Mouse (Mus musculus) ovary, postnatal 14 days (tissue): ENCODE results near the gene Prph.

Experiments used
- DNase-seq: peaks from one replicate; pipeline ENCODE4 v3.0.0; 2022; ENCODE audit warnings: low spot score

Gene Prph

GRCm38 (mm10) chr15:99055040-99055439 lies at the start of gene Prph:
Prph (plus strand) TSS chr15:99055174.
- no peak for DNase-seq

- no peak for DNase-seq
Measured at GRCm38 (mm10) chr15:99008801-99009241, 46.2 kb upstream of the Prph start.

- no peak for DNase-seq
Measured at GRCm38 (mm10) chr15:99010896-99011295, 44.1 kb upstream of the Prph start.

- DNase-seq = no peak
Measured at GRCm38 (mm10) chr15:99011946-99012345, 43.0 kb upstream of the Prph start.

GRCm38 (mm10) chr15:99014496-99015030 lies 40.4 kb upstream of the Prph start:
- DNase-seq = no peak

GRCm38 (mm10) chr15:99017355-99017761 lies 37.6 kb upstream of the Prph start:
- no peak for DNase-seq

- no peak for DNase-seq
Measured at GRCm38 (mm10) chr15:99017986-99018385, 37.0 kb upstream of the Prph start.

- DNase-seq = no peak
Measured at GRCm38 (mm10) chr15:99018630-99019029, 36.3 kb upstream of the Prph start.

GRCm38 (mm10) chr15:99019436-99019835 lies 35.5 kb upstream of the Prph start:
- DNase-seq = no peak

GRCm38 (mm10) chr15:99020171-99020570 lies 34.8 kb upstream of the Prph start:
- DNase-seq = no peak

GRCm38 (mm10) chr15:99021255-99021654 lies 33.7 kb upstream of the Prph start:
- no peak for DNase-seq

- DNase-seq = peak; percentile 83
Measured at GRCm38 (mm10) chr15:99024668-99025314, 30.2 kb upstream of the Prph start.

- DNase-seq = no peak
Measured at GRCm38 (mm10) chr15:99025414-99025813, 29.6 kb upstream of the Prph start.

- no peak for DNase-seq
Measured at GRCm38 (mm10) chr15:99026259-99026658, 28.7 kb upstream of the Prph start.

- DNase-seq = no peak
Measured at GRCm38 (mm10) chr15:99027116-99027515, 27.9 kb upstream of the Prph start.

GRCm38 (mm10) chr15:99028874-99029458 lies 26.0 kb upstream of the Prph start:
- no peak for DNase-seq

- peak; percentile 91 for DNase-seq
Measured at GRCm38 (mm10) chr15:99029619-99030584, 25.1 kb upstream of the Prph start, which contains the start of gene Tuba1c. Tuba1c (plus strand) TSS chr15:99029891.

GRCm38 (mm10) chr15:99030585-99031387 lies 24.2 kb upstream of the Prph start:
- DNase-seq = no peak

- DNase-seq = no peak
Measured at GRCm38 (mm10) chr15:99031388-99031675, 23.6 kb upstream of the Prph start.

- DNase-seq = no peak
Measured at GRCm38 (mm10) chr15:99032041-99032725, 22.8 kb upstream of the Prph start.

- DNase-seq = no peak
Measured at GRCm38 (mm10) chr15:99032726-99033250, 22.2 kb upstream of the Prph start.
